Comparison of ENCODE assay signal across 8 mouse cellular contexts in genomic region chrX:95967847-95968593, GRCm38 (mm10). TPM values are rescaled to one million over a fixed set of nuclear protein-coding genes. Genes with fewer than 3 reads are reported as not detected.
A peak's percentile ranks its signal among the peaks of the same experiment; 100 is the strongest.
DNase-seq lines count a peak whose midpoint lies in the region; ATAC-seq and TF ChIP-seq lines count a peak whose summit lies in the region.

No protein-coding gene starts in this region.

- peak overlapping the region; percentile 52 for H3K4me2 ChIP-seq in hindbrain, embryonic 11.5 days (replicated peaks; ENCODE audit: low read depth, low read length)

- no peak for TF ChIP-seq POLR2A in brain, embryonic 14.5 days (IDR thresholded peaks at IDR 0.05; ENCODE audit: borderline replicate concordance, extremely low read depth, insufficient read depth, insufficient read length, poor library complexity, severe bottlenecking)
- TF ChIP-seq POLR2A in embryonic fibroblast, embryonic 13.5 days (IDR thresholded peaks at IDR 0.05; ENCODE audit: low read depth, low read length): no peak

- H3K9me3 ChIP-seq in G1E (replicated peaks): no peaks in the 10 kb centered on the region
- H3K9me3 ChIP-seq in hindbrain, embryonic 11.5 days (ENCODE audit: control insufficient read depth, low read length): no peaks in the 10 kb centered on the region

- H3K27ac ChIP-seq in embryonic fibroblast, embryonic 13.5 days (ENCODE audit: insufficient read depth, low read length): peak overlapping the region; percentile 21; the same call in 1 of the 2 replicates
- peak overlapping the region; percentile 92 for H3K27ac ChIP-seq in hindbrain, embryonic 11.5 days (ENCODE audit: low read depth, low read length)
- H3K27ac ChIP-seq in left cerebral cortex, adult 2 months: no peak overlapping the region

- peak overlapping the region; percentile 62 for H3K9ac ChIP-seq in hindbrain, embryonic 11.5 days (ENCODE audit: low read depth, low read length)

- no peak for TF ChIP-seq CTCF in G1E (IDR thresholded peaks at IDR 0.05; ENCODE audit: low read depth, low read length)
- no peak for TF ChIP-seq CTCF in brain, embryonic 14.5 days (IDR thresholded peaks at IDR 0.05; ENCODE audit: borderline replicate concordance, extremely low read depth, insufficient read depth, insufficient read length)
- TF ChIP-seq CTCF in embryonic fibroblast, embryonic 13.5 days (IDR thresholded peaks at IDR 0.05; ENCODE audit: borderline replicate concordance, insufficient read depth, low read length): no peak
- no peak; the same call in 1 of the 2 replicates for TF ChIP-seq CTCF in left cerebral cortex, adult 2 months (IDR thresholded peaks at IDR 0.05)

- peaks cover 29% of the 10 kb centered on the region for H3K4me1 ChIP-seq in G1E (ENCODE audit: insufficient read depth, low read depth, low read length)
- H3K4me1 ChIP-seq in embryonic fibroblast, embryonic 13.5 days (ENCODE audit: control insufficient read depth, insufficient read depth, low read length): no peaks in the 10 kb centered on the region
- no peaks in the 10 kb centered on the region for H3K4me1 ChIP-seq in hindbrain, embryonic 11.5 days (replicated peaks; ENCODE audit: control insufficient read depth, insufficient read depth, low read length)

- 24% methylated on average over 26 of the region's 28 CpGs for WGBS in hindbrain, embryonic 11.5 days

- H3K4me3 ChIP-seq in G1E (ENCODE audit: low read depth, low read length): peak overlapping the region; percentile 73
- H3K4me3 ChIP-seq in embryonic fibroblast, embryonic 13.5 days (ENCODE audit: insufficient read depth, low read length): no peak overlapping the region
- peak overlapping the region; percentile 30 for H3K4me3 ChIP-seq in hindbrain, embryonic 11.5 days (ENCODE audit: low read depth, low read length)
- peak overlapping the region; percentile 39 for H3K4me3 ChIP-seq in left cerebral cortex, adult 2 months

- ATAC-seq in G1E (ENCODE audit: extremely low read depth, insufficient number of reproducible peaks, low FRiP score, poor library complexity, severe bottlenecking): peak; percentile 72
- ATAC-seq in hindbrain, embryonic 11.5 days (ENCODE audit: low FRiP score): peak; percentile 89
- peak; percentile 80 for ATAC-seq in megakaryocyte, adult 5-6 weeks (ENCODE audit: poor library complexity, severe bottlenecking)

- peak; percentile 56 for DNase-seq in G1E (ENCODE audit: low spot score)
- DNase-seq in brain, embryonic 14.5 days (ENCODE audit: low read depth): peak; percentile 92
- peak; percentile 89 for DNase-seq in hindbrain, embryonic 11.5 days (ENCODE audit: low spot score)
- peak in 1 of 2 experiments; percentile 17 for DNase-seq in left cerebral cortex, adult 2 months (ENCODE audit: extremely low spot score in 1 of 2, low spot score in 2 of 2)
- DNase-seq in right cerebral cortex, postnatal 14 days: peak; percentile 11
- DNase-seq in yolk sac, embryonic 10.5 days (ENCODE audit: low spot score): peak; percentile 86

- H3K27me3 ChIP-seq in G1E (ENCODE audit: insufficient read depth, low read length): no peaks in the 10 kb centered on the region
- no peaks in the 10 kb centered on the region for H3K27me3 ChIP-seq in hindbrain, embryonic 11.5 days (ENCODE audit: control insufficient read depth, insufficient read depth, low read length)

- H3K36me3 ChIP-seq in G1E (replicated peaks): no peaks in the 10 kb centered on the region
- H3K36me3 ChIP-seq in hindbrain, embryonic 11.5 days (ENCODE audit: control insufficient read depth, insufficient read depth, low read length): no peaks in the 10 kb centered on the region

- intact Hi-C loops in left cerebral cortex, adult 2 months (cut with DNase I): no loop called here

RNA-seq across cellular contexts. Expression of gene Las1l, which starts 11.3 kb away (rescaled TPM):
- 27.5 and 29.6 TPM in 2 replicates for total RNA-seq in G1E (2014; fragmentation: Nextera tagmentation)
- total RNA-seq in G1E (2017): 26.8 and 31.2 TPM in 2 replicates
- 8.4 and 16.7 TPM in 2 replicates for polyA plus RNA-seq in G1E (2012)
- 55.4 and 84.0 TPM in 2 replicates for polyA plus RNA-seq in brain, embryonic 14.5 days (2012; rRNA removed)
- polyA plus RNA-seq in embryonic fibroblast, embryonic 13.5 days (2011; ENCODE audit: insufficient read length, low read depth, missing spikeins): 40.1 and 54.5 TPM in 2 replicates
- 48.5 and 50.3 TPM in 2 replicates for polyA plus RNA-seq in hindbrain, embryonic 11.5 days (2014; fragmentation: Nextera tagmentation; extraction: Ambion mirVana)
- 10 to 100 TPM; 58.4 to 63.6 TPM for total RNA-seq in left cerebral cortex, adult 2 months (2021)
- 8.5 and 9.7 TPM in 2 replicates for total RNA-seq in megakaryocyte, adult 5-6 weeks (2015)
- total RNA-seq in megakaryocyte, adult 5-6 weeks (2017): 11.4 and 12.0 TPM in 2 replicates
